Mouse (Mus musculus) intestine, embryonic 16.5 days (tissue): ENCODE results near the gene Cpa5. TPM values are rescaled to one million over a fixed set of nuclear protein-coding genes. Genes with fewer than 3 reads are reported as not detected.

Experiments used
- ATAC-seq: fragments of 200-750 bp; cut with Nextera tagmentation; 2 replicates; pipeline ENCODE4 v1.8.0; 2017; ENCODE audit warnings: moderate TSS enrichment, moderate library complexity
- H3K27ac ChIP-seq: fragments of 300-500 bp; sonication (generic); 2 replicates; pipeline ENCODE4 v1.5.1; 2014; ENCODE audit warnings: mild to moderate bottlenecking, low read length
- H3K27me3 ChIP-seq: fragments of 300-500 bp; sonication (generic); replicated peaks from 2 replicates; pipeline ENCODE4 v1.6.1; 2014; ENCODE audit warnings: low read length, control low read depth, mixed read lengths; ENCODE audit not compliant: control insufficient read depth, insufficient read depth
- H3K36me3 ChIP-seq: fragments of 300-500 bp; sonication (generic); 2 replicates; pipeline ENCODE4 v1.6.1; 2014; ENCODE audit warnings: low read length, control low read depth; ENCODE audit not compliant: control insufficient read depth, insufficient read depth
- H3K4me1 ChIP-seq: fragments of 300-500 bp; sonication (generic); 2 replicates; pipeline ENCODE4 v1.6.1; 2014; ENCODE audit warnings: low read length, control low read depth, mixed read lengths; ENCODE audit not compliant: control insufficient read depth, insufficient read depth
- H3K4me2 ChIP-seq: fragments of 300-500 bp; sonication (generic); 2 replicates; pipeline ENCODE4 v1.6.1; 2014; ENCODE audit warnings: low read depth, low read length, control low read depth
- H3K4me3 ChIP-seq: fragments of 300-500 bp; sonication (generic); 2 replicates; pipeline ENCODE4 v1.5.1; 2014; ENCODE audit warnings: mild to moderate bottlenecking, low read length
- H3K9ac ChIP-seq: fragments of 300-500 bp; sonication (generic); 2 replicates; pipeline ENCODE4 v1.6.1; 2014; ENCODE audit warnings: low read depth, low read length
- H3K9me3 ChIP-seq: fragments of 300-500 bp; sonication (generic); 2 replicates; pipeline ENCODE4 v1.6.1; 2016; ENCODE audit warnings: low read length, control low read depth; ENCODE audit not compliant: control insufficient read depth
- WGBS: fragments of 180-500 bp; shearing (Covaris S2); extraction: QIAGEN DNeasy Blood & Tissue Kit; methylation state at CpG from one replicate; pipeline ENCODE4 v1.1.7; 2014; 5-methylcytosine and 5-hydroxymethylcytosine counted together
- polyA plus RNA-seq: library from polyadenylated mRNA; unstranded; fragments of >200 nt; fragmentation: Nextera tagmentation; extraction: Ambion mirVana; gene quantifications from 2 replicates; pipeline ENCODE4 v1.2.1, GENCODE M21; 2015

Cpa5 gene
- polyA plus RNA-seq, 1 experiment from 2014 or later: not detected

DNA sequence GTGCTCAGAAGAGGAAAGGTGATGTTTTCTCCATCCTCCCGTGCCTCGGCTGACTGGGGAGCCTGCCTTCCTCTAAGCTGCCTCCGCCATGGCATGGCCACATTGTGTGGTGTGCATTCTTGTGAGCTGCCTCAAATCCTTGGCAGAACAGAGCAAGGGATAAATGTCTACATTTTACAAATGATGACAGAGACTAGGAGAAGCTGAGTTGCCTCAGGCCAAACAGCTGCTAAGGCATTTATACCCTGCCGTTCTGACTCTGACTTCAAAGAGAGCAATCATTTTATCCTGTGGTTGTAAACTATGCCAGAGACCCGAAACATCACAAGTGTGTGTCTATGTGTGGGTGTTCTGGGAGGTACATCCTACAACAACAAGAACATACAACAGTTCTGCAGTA is 56.8 kb downstream of the Cpa5 start:
- no peak overlapping the region for H3K4me3 ChIP-seq
- H3K9ac ChIP-seq: no peak overlapping the region
- H3K36me3 ChIP-seq: no peaks in the 10 kb centered on the region
- H3K4me1 ChIP-seq: peaks cover 5% of the 10 kb centered on the region; the same call in 1 of the 2 replicates
- H3K27me3 ChIP-seq: no peaks in the 10 kb centered on the region
- no peak overlapping the region for H3K4me2 ChIP-seq
- 60% methylated on average over 5 of the region's 5 CpGs for WGBS
- no peaks in the 10 kb centered on the region for H3K9me3 ChIP-seq
- no peak overlapping the region for H3K27ac ChIP-seq
- ATAC-seq: no peak

DNA sequence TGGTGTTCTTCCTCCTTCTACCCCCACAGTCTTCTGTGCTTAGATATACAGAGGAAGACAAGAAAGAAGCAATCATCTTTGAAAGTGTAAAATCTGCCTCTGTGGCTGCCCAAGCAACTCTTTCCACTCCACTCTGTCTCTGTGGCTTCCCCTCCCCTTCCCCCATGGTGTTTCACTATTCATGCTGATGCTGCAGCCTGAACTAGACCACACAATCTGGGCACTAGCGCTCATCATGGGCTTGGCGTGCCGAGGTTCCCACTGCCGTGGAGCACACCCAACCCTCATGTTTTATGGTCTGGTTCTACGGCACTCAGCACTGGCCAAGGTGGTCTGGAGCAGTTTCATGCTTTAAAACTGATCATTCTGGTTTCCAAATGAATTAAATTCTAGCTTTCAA is 60.9 kb downstream of the Cpa5 start:
- no peak overlapping the region for H3K27ac ChIP-seq

DNA sequence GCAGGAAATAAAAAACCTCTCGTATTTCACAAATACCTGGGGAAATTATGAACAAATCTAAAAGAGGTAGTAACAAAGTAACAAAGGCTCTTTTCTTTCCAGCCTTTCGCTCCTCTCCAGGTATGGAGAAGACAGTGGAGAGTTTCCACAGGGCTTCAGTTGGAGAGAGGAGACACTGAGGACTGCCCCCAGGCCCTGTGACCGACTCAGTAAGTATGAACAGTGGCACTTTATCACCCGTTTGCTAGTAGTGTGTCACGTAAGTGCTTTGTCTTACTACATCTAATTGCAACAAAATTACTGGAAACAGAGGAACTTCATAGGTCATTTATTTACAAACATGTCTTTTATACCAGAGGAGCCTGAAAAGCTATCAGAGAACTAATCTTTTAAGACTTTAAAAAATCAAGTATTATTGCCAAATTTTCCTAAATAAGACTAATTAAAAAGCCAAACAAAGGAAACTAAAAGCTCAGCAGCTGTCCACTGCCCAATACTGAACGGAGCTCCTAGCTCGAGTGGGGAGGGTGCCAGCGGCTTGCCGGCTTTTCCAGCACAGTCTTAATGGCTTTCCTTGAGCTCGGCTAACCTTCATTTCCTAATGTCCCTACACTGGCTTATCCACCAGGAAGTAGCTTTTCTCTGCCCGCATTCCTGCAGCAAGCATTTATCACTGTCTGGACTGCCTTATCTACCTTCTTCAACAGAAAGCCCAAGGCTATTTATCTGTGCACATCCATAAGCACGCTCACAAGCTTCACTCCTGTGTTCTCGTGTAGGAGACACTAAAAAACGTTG is 63.2 kb downstream of the Cpa5 start:
- peak; percentile 81 for ATAC-seq
- Histone ChIP-seq H3K36me3 (no peaks in the 10 kb centered on the region), H3K9ac (peak overlapping the region; percentile 17), H3K27me3 (no peaks in the 10 kb centered on the region), H3K4me1 (peaks cover 19% of the 10 kb centered on the region), H3K9me3 (no peaks in the 10 kb centered on the region), H3K4me3 (peak overlapping the region; percentile 14; the same call in 1 of the 2 replicates), H3K4me2 (peak overlapping the region; percentile 28), H3K27ac (peak overlapping the region; percentile 90)
- WGBS: 23% methylated on average over 14 of the region's 14 CpGs

More for the DNA sequence above, 60.9 kb downstream of the Cpa5 start:
- no peaks in the 10 kb centered on the region for H3K36me3 ChIP-seq
- WGBS: 64% methylated on average over 5 of the region's 5 CpGs
- no peaks in the 10 kb centered on the region for H3K9me3 ChIP-seq
- no peak overlapping the region for H3K4me2 ChIP-seq
- H3K4me3 ChIP-seq: no peak overlapping the region
- no peak for ATAC-seq
- H3K27me3 ChIP-seq: no peaks in the 10 kb centered on the region
- H3K9ac ChIP-seq: no peak overlapping the region
- H3K4me1 ChIP-seq: peaks cover 19% of the 10 kb centered on the region

DNA sequence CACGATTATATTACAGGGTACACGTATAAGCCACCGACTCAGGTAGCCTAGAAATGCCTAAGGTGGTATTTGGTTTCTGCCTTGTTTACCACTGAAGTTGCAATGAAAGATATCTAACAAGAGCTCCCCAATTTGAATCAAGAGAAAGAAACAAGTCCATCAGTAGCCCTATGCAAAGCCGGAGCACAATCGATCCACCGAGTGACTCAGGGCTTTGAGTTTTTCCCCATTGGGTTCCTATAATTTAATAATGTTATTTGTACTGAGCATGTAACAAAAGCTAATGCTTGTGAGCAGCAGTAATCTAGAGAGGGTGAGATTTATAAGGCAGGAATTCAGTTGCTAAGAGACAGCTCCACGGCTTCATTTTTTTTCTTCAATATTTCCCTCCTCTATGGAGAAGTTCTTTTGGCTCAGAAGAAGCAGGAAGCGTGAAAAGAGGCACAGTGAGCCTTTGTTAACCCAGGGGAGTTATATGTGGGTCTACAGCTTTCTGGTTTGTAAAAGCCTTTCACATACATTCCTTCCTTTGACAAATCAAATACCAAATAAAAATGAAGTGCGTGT is 64.0 kb downstream of the Cpa5 start:
- H3K36me3 ChIP-seq: no peaks in the 10 kb centered on the region
- H3K9me3 ChIP-seq: no peaks in the 10 kb centered on the region
- no peak overlapping the region for H3K4me3 ChIP-seq
- peaks cover 24% of the 10 kb centered on the region for H3K4me1 ChIP-seq
- WGBS: 42% methylated on average over 9 of the region's 9 CpGs
- peak; percentile 38 for ATAC-seq
- H3K27ac ChIP-seq: peak overlapping the region; percentile 90
- H3K27me3 ChIP-seq: no peaks in the 10 kb centered on the region
- peak overlapping the region; percentile 28; the same call in 1 of the 2 replicates for H3K4me2 ChIP-seq
- H3K9ac ChIP-seq: peak overlapping the region; percentile 64; the same call in 1 of the 2 replicates

DNA sequence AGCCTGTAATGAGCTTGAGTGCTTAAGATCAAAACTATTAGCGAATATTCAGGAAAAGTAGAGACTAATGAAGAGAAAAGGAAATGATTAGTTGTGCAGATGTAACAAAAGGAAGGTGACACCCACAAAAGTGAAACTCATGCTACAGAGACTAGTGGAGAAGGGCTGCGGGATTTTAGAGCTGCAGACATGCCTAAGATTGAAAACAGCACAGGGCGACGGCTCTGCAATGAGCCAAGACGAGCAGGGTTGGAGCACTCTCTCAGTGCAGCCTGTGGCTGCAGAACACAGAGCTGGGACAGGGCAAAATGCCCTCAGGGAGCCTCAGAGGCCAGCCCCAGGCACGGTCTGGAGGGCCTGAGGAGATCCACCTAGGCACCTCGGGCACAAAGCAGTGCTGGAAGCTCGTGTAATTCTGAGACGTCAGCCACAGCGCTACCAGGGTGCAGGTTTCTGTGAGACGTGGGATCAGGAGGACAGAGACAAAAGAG is 64.5 kb downstream of the Cpa5 start:
- peaks cover 24% of the 10 kb centered on the region for H3K4me1 ChIP-seq
- H3K27ac ChIP-seq: peak overlapping the region; percentile 90
- no peaks in the 10 kb centered on the region for H3K9me3 ChIP-seq
- H3K36me3 ChIP-seq: no peaks in the 10 kb centered on the region
- 33% methylated on average over 11 of the region's 11 CpGs for WGBS
- H3K4me2 ChIP-seq: peak overlapping the region; percentile 28
- peak overlapping the region; percentile 64 for H3K9ac ChIP-seq
- peak; percentile 58 for ATAC-seq
- H3K27me3 ChIP-seq: no peaks in the 10 kb centered on the region
- no peak overlapping the region for H3K4me3 ChIP-seq

DNA sequence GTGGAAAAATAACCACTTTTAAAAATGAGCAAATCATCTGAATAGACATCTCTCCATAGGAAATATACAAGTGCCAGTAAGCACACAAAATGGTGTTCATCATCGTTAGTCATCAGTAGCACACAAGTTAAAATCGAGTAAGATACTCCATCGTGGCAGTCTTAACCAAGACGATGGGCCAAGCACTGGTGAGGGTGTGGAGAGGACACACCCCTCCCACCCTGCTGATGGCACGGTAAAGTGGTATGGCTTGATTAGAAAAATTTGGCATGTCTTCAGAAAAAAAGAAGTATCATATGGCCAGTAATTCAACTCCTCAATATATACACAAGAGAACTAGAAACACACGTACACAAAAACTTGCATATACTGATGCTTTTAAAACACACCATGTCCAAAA is 65.7 kb downstream of the Cpa5 start:
- Histone ChIP-seq H3K4me3 (no peak overlapping the region), H3K4me1 (peaks cover 24% of the 10 kb centered on the region), H3K27me3 (no peaks in the 10 kb centered on the region), H3K4me2 (no peak overlapping the region), H3K36me3 (no peaks in the 10 kb centered on the region), H3K9me3 (no peaks in the 10 kb centered on the region), H3K9ac (no peak overlapping the region), H3K27ac (no peak overlapping the region)
- no peak for ATAC-seq
- 84% methylated on average over 6 of the region's 6 CpGs for WGBS

DNA sequence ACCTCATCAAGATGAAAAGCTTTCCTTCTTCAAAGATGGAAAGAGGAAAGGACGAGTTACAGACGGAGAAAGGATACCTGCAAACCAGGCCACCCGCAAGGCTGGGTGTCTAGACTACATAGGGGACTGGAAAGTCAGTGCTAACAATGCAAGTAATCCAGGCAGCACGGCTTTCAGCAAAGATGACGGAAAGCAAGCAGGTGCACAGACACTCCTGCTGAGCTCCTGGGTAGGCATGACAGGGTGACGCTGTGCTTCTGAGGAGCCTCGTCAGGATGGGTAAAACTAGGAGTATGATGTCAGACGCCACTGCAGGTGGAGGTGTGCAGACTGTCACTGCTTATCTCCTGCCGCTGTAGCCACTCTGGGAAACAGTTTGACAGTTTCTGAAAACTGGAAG is 66.8 kb downstream of the Cpa5 start:
- Histone ChIP-seq H3K36me3 (no peaks in the 10 kb centered on the region), H3K4me2 (no peak overlapping the region), H3K9ac (no peak overlapping the region), H3K4me1 (peaks cover 28% of the 10 kb centered on the region), H3K9me3 (no peaks in the 10 kb centered on the region), H3K4me3 (no peak overlapping the region), H3K27me3 (no peaks in the 10 kb centered on the region), H3K27ac (no peak overlapping the region)
- no peak for ATAC-seq
- WGBS: 86% methylated on average over 9 of the region's 9 CpGs

DNA sequence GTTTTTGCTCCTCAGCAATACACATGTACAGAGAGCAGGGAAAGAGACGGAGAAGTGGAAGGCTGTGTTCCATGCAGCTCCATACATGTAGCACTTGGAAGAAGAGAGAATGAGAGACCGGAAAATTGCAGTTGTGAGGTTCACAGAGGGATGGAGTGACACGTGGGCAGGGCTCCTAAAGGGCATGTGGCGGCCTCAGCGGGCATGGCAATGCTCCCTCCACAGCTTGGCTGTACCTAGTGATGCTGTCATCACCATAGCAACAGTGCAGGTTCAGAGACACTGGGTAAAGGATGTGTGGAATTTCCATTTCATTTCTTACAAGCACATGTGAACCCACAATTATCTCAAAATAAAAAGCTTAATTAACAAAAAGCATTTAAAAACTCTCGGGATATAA is 67.7 kb downstream of the Cpa5 start:
- no peak for ATAC-seq
- no peaks in the 10 kb centered on the region for H3K27me3 ChIP-seq
- peaks cover 32% of the 10 kb centered on the region for H3K4me1 ChIP-seq
- H3K9me3 ChIP-seq: no peaks in the 10 kb centered on the region
- H3K27ac ChIP-seq: no peak overlapping the region
- H3K4me3 ChIP-seq: no peak overlapping the region
- H3K36me3 ChIP-seq: no peaks in the 10 kb centered on the region
- no peak overlapping the region for H3K9ac ChIP-seq
- 84% methylated on average over 6 of the region's 6 CpGs for WGBS
- H3K4me2 ChIP-seq: no peak overlapping the region

DNA sequence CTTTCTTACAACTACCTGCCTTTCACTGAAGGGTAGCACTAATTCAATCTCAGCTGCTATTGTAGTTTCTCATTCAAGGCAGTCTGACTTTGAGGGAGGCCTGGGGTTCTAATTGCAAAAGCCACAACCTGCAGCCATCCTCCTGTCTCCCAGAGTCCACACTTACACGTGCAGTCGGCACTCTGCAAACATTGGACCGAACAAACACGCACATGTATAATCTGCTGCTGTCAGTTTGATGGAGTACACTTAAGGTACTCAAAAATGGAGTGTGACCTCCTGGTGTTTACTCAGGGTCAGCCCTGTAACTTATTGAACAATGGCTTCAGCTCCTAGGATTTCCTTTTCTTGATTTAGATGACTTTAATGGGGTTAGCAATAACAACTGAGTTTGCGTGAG is 68.8 kb downstream of the Cpa5 start:
- H3K4me3 ChIP-seq: no peak overlapping the region
- no peak overlapping the region for H3K4me2 ChIP-seq
- H3K9ac ChIP-seq: no peak overlapping the region
- H3K9me3 ChIP-seq: no peaks in the 10 kb centered on the region
- H3K36me3 ChIP-seq: no peaks in the 10 kb centered on the region
- no peaks in the 10 kb centered on the region for H3K27me3 ChIP-seq
- H3K27ac ChIP-seq: no peak overlapping the region
- no peak for ATAC-seq
- peaks cover 26% of the 10 kb centered on the region for H3K4me1 ChIP-seq
- 30% methylated on average over 5 of the region's 5 CpGs for WGBS
